Mouse (Mus musculus) embryonic facial prominence, embryonic 11.5 days (tissue): ENCODE results near the gene Wnt6. TPM values are rescaled to one million over a fixed set of nuclear protein-coding genes. Genes with fewer than 3 reads are reported as not detected.
A peak's percentile ranks its signal among the peaks of the same experiment; 100 is the strongest.

Source experiments
- ATAC-seq: fragments of 200-750 bp; cut with Nextera tagmentation; replicated peaks from 2 replicates; pipeline ENCODE4 v1.8.0; 2017; ENCODE audit warnings: low read depth; ENCODE audit not compliant: insufficient number of reproducible peaks, low FRiP score, low TSS enrichment
- DNase-seq: peaks from one replicate; pipeline ENCODE4 v3.0.0-alpha.2; 2015; ENCODE audit warnings: low spot score
- H3K27ac ChIP-seq: fragments of 300-500 bp; sonication (generic); replicated peaks from 2 replicates; pipeline ENCODE4 v1.5.1; 2014; ENCODE audit warnings: mild to moderate bottlenecking, low read depth, low read length, control low read depth
- H3K27me3 ChIP-seq: fragments of 300-500 bp; sonication (generic); 2 replicates; pipeline ENCODE4 v1.6.1; 2014; ENCODE audit warnings: mild to moderate bottlenecking, low read length, moderate library complexity, mixed read lengths; ENCODE audit not compliant: control insufficient read depth, insufficient read depth
- H3K36me3 ChIP-seq: fragments of 300-500 bp; sonication (generic); replicated peaks from 2 replicates; pipeline ENCODE4 v1.6.1; 2014; ENCODE audit warnings: low read depth, mild to moderate bottlenecking, low read length, moderate library complexity, mixed read lengths; ENCODE audit not compliant: control insufficient read depth, insufficient read depth
- H3K4me1 ChIP-seq: fragments of 300-500 bp; sonication (generic); 2 replicates; pipeline ENCODE4 v1.6.1; 2014; ENCODE audit warnings: low read length, mixed read lengths; ENCODE audit not compliant: control insufficient read depth, insufficient read depth
- H3K4me2 ChIP-seq: fragments of 300-500 bp; sonication (generic); 2 replicates; pipeline ENCODE4 v1.6.1; 2014; ENCODE audit warnings: low read depth, mild to moderate bottlenecking, control low read depth, low read length, moderate library complexity
- H3K4me3 ChIP-seq: fragments of 300-500 bp; sonication (generic); 2 replicates; pipeline ENCODE4 v1.5.1; 2014; ENCODE audit warnings: low read depth, low read length, control low read depth
- H3K9ac ChIP-seq: fragments of 300-500 bp; sonication (generic); replicated peaks from 2 replicates; pipeline ENCODE4 v1.6.1; 2014; ENCODE audit warnings: mild to moderate bottlenecking, control low read depth, low read length
- H3K9me3 ChIP-seq: fragments of 300-500 bp; sonication (generic); replicated peaks from 2 replicates; pipeline ENCODE4 v1.6.1; 2016; ENCODE audit warnings: mild to moderate bottlenecking, low read length, inconsistent platforms, mixed read lengths; ENCODE audit not compliant: control insufficient read depth
- WGBS: fragments of 180-500 bp; shearing (Covaris S2); extraction: QIAGEN DNeasy Blood & Tissue Kit; methylation state at CpG from one replicate; pipeline ENCODE4 v1.1.7; 2014; 5-methylcytosine and 5-hydroxymethylcytosine counted together
- polyA plus RNA-seq: library from polyadenylated mRNA; unstranded; fragments of >200 nt; fragmentation: Nextera tagmentation; extraction: Ambion mirVana; gene quantifications from 2 replicates; pipeline ENCODE4 v1.2.1, GENCODE M21; 2014

Wnt6 gene
- polyA plus RNA-seq, 1 experiment from 2014 or later, result 15.5 TPM

DNA sequence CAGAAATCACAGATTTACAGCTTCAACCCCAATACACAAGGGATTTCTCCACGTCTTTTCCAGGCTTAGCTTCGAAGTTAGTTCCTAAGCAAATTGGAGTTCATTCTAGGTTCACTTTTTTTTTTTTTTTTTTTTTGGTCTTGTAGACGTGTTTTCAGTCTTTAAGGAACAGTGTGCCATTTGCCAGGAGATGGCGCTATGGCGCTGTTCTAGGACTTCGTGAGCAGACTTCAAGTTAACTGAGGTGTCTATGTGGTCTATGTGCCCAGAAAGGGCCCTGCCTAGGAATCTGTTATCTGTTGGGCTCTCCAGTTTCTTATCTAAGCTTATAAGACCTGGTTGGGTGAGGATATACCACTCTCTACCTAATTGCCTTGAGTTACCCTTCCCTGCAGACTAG lies 8.6 kb upstream of the Wnt6 start:
- WGBS, result 3% methylated on average over 6 of the region's 6 CpGs
- ATAC-seq, result no peak
- H3K4me3 ChIP-seq, result no peak overlapping the region
- H3K27ac ChIP-seq, result no peak overlapping the region
- H3K4me2 ChIP-seq, result no peak overlapping the region
- no peak overlapping the region for H3K9ac ChIP-seq
- peak; percentile 89 for DNase-seq
- peaks cover 4% of the 10 kb centered on the region for H3K27me3 ChIP-seq
- no peaks in the 10 kb centered on the region for H3K4me1 ChIP-seq
- H3K36me3 ChIP-seq, result no peaks in the 10 kb centered on the region
- H3K9me3 ChIP-seq, result no peaks in the 10 kb centered on the region

DNA sequence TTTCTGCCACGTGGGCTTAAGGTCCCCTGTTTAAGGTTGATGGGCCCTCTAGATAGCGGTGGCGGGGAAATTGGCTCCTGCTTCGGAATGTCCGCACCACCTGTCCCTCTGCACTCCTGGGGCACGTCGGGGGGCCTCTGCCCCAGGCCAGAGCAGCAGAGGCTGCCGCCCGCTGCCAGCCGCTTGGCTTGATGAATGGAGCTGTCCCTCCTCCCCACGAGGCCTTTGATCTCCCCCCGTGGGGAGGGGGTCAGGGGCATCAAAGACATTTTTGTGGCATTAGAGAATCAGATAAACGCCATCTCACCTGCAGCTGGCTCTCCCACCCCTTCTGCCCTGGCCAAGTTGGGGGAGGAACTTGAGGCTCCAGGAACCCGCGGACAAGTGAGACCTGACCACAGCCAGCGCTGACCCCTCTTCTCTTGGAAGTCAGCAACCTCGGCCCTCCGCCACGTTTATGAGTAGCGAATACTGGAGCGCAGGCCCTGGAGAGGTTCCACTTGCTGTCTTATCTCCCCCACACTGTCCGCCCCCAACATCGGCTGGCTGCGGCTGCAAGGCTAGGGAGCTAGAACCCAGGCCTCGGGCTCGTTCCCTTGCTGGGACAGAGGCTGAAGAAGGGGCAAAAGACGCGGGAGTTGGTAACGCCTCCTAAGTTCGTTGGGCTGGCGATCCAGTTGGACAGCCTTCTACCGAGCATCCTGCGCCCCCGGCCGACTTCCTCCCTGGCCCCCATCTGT lies 795 bp upstream of the Wnt6 start:
- Histone ChIP-seq H3K4me3 (peak overlapping the region; percentile 45), H3K4me2 (peak overlapping the region; percentile 88), H3K9ac (no peak overlapping the region), H3K27ac (no peak overlapping the region), H3K9me3 (no peaks in the 10 kb centered on the region), H3K4me1 (peaks cover 5% of the 10 kb centered on the region), H3K36me3 (no peaks in the 10 kb centered on the region), H3K27me3 (peaks cover 59% of the 10 kb centered on the region)
- WGBS, result 0% methylated on average over 35 of the region's 35 CpGs
- ATAC-seq, result no peak
- DNase-seq, result peak; percentile 35

DNA sequence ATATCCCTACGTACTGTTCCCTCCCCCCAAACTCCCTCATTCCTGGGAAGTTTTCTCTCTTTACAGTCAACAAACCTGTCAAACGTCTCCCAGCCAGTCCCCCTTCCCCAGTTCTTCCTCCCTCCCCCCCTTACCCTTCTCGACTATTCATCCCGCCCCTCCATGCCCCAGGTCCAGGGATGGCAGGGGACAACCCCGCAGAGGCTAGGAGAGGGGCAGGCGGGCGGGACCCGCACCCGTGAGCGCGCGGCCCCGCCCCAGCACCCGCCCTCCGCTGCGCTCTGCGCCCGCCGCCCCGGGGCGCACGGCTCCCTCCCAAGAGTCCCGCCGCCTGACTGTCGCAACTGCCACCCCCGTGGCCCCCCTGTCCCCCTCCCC lies 236 bp upstream of the Wnt6 start:
- H3K36me3 ChIP-seq, result no peaks in the 10 kb centered on the region
- ATAC-seq, result 0 out of 2 replicates have a peak, but pooled peaks have one; percentile 30
- DNase-seq, result peak; percentile 35
- H3K9ac ChIP-seq, result peak overlapping the region; percentile 7
- H3K4me2 ChIP-seq, result peak overlapping the region; percentile 88
- peaks cover 60% of the 10 kb centered on the region for H3K27me3 ChIP-seq
- under 1% methylated on average over 15 of the region's 26 CpGs for WGBS
- H3K4me3 ChIP-seq, result peak overlapping the region; percentile 45
- no peak overlapping the region for H3K27ac ChIP-seq
- no peaks in the 10 kb centered on the region for H3K9me3 ChIP-seq
- peaks cover 8% of the 10 kb centered on the region for H3K4me1 ChIP-seq

DNA sequence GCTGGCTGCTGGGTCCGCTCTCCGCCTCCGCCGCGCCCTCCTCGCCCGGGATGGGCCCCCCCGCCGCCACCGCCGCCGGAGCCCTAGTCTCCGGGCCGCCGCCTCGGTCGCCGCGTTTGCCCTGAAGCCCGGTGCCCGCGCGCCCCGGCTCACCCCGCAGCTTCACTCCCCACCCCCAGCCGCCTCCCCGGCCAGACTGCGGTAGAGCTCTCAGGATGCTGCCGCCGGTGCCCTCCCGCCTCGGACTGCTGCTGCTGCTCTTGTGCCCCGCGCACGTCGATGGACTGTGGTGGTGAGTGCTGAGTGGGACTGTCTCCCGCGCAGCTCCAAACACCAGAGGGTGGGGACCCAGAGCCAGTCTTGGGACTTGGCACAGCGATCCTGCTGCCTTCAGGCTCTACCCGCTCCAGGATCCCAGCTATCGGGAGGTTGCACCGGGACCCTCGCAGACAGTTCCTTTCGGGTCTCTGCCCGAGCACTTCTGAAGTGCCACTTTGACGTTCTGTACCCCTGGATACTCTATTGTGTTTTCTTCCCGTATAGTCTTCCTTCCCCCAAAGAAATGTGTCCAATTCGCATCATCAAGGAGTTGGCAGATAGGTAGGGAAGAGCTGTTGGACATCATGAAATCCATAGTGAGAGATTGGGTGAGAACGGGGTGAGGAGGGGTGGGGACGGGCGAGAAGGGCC lies 384 bp downstream of the Wnt6 start:
- H3K36me3 ChIP-seq, result no peaks in the 10 kb centered on the region
- H3K9ac ChIP-seq, result peak overlapping the region; percentile 7; the same call in 1 of the 2 replicates
- DNase-seq (peak; percentile 35), ATAC-seq (no peak)
- H3K27ac ChIP-seq, result no peak overlapping the region
- H3K27me3 ChIP-seq, result peaks cover 60% of the 10 kb centered on the region
- peaks cover 8% of the 10 kb centered on the region for H3K4me1 ChIP-seq
- peak overlapping the region; percentile 45 for H3K4me3 ChIP-seq
- no peaks in the 10 kb centered on the region for H3K9me3 ChIP-seq
- whole genome bisulfite sequencing, result 1% methylated on average over 30 of the region's 51 CpGs
- H3K4me2 ChIP-seq, result peak overlapping the region; percentile 88

DNA sequence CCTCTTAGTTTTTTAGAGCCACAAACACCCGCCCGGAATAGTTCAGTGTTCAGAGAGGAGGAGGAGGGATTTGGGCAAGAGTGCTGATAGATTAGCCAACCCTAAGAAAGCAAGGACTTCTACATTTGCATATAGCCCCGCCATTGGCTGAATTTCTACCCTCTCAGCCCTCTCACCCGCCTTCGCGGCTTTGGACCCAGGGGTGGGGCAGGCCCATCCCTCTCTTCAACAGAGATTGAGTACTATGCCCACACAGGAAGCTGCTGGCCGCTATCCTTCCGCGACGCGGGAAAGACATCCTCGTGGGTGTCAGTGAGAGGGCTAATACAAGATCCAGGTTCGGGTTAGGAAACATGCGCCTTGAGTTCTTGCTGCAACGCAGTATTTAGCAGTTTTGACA lies 1.4 kb downstream of the Wnt6 start:
- H3K9me3 ChIP-seq, result no peaks in the 10 kb centered on the region
- H3K9ac ChIP-seq, result no peak overlapping the region
- no peaks in the 10 kb centered on the region for H3K36me3 ChIP-seq
- H3K27me3 ChIP-seq, result peaks cover 56% of the 10 kb centered on the region
- peak; percentile 88 for DNase-seq
- ATAC-seq, result peak; percentile 74
- peak overlapping the region; percentile 5; the same call in 1 of the 2 replicates for H3K4me3 ChIP-seq
- WGBS, result under 1% methylated on average over 15 of the region's 15 CpGs
- peaks cover 8% of the 10 kb centered on the region for H3K4me1 ChIP-seq
- H3K27ac ChIP-seq, result no peak overlapping the region
- no peak overlapping the region; the same call in 1 of the 2 replicates for H3K4me2 ChIP-seq

DNA sequence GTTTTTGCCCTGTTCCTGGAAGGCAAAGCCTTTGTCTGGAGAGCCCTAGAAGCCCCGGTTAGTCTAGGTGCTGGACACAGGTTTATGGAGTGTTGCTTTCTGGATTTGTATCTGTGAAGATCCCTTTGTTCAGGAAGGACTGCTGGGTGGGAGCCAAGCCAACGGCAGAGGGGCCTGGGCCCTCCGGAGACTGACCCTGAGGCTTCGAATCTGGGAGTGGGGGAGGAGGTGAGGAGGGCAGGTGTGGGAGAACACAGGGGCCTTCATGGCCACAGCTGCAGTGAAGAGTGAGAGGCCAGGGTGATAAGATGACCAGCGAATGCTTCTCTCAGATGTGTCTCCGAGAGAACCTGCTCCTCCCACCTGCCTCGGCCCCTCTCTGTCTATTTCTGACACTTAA lies 2.4 kb downstream of the Wnt6 start:
- ATAC-seq, result no peak
- DNase-seq, result no peak
- no peak overlapping the region for H3K4me3 ChIP-seq

DNA sequence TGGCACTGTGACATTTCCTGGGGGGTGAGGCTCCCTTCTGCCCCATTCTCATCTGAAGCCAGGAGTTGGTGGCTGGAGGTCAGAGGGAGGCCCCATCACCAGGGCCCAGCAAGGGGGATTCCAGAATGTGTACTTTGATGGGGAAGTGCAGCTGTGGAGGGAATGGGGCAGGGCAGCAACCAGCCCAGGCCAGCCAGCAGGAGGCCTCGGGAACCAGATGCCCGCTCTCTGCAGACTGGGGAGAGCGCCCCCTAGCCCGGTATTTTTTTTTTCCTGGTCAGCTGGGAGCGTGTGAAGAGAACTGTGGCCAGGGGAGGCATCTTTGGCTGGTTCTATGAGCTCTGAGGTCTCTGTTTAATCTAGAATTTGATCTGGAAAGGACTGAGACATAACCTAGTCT lies 4.1 kb downstream of the Wnt6 start:
- no peak overlapping the region for H3K4me2 ChIP-seq
- H3K9ac ChIP-seq, result no peak overlapping the region
- no peaks in the 10 kb centered on the region for H3K36me3 ChIP-seq
- no peak for ATAC-seq
- peak; percentile 44 for DNase-seq
- no peaks in the 10 kb centered on the region for H3K9me3 ChIP-seq
- H3K27me3 ChIP-seq, result peaks cover 43% of the 10 kb centered on the region
- peaks cover 8% of the 10 kb centered on the region for H3K4me1 ChIP-seq
- no peak overlapping the region for H3K4me3 ChIP-seq
- WGBS, result 6% methylated on average over 5 of the region's 5 CpGs
- no peak overlapping the region for H3K27ac ChIP-seq

More for the DNA sequence above, 2.4 kb downstream of the Wnt6 start:
- Histone ChIP-seq H3K9me3 (no peaks in the 10 kb centered on the region), H3K4me2 (no peak overlapping the region), H3K27me3 (peaks cover 54% of the 10 kb centered on the region), H3K27ac (no peak overlapping the region), H3K4me1 (peaks cover 8% of the 10 kb centered on the region), H3K36me3 (no peaks in the 10 kb centered on the region), H3K9ac (no peak overlapping the region)
- WGBS, result 16% methylated on average over 7 of the region's 7 CpGs

DNA sequence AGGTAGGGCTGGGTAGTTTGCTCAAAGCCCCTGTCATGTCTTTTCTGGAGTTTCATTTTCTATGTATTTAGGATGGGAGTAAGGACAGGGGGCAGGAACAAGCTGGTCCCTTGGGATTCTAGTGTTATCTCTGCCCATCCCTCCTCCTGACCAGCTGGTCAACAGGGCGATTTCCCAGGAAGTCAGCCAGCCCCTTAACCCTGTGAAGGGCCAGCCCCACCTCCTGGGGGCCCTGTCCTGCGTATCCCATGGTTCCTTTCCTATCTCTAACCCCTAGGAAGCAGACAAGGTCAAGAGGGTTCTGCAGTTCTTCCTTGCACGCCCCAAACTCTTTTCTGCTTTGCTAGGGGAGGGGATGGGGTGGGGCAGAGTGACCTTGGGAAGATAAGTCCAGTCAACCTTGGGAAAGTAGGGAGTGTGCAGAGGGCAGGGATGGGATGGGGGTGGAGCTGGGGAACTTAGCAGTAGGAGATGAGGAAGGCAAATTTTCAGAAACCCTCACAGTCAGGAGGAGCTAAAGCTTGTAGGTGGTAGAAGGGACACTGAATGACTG lies 7.3 kb downstream of the Wnt6 start:
- H3K36me3 ChIP-seq, result no peaks in the 10 kb centered on the region
- H3K9me3 ChIP-seq, result no peaks in the 10 kb centered on the region
- 39% methylated on average over 3 of the region's 3 CpGs for WGBS
- no peak overlapping the region for H3K4me2 ChIP-seq
- H3K4me1 ChIP-seq, result peaks cover 8% of the 10 kb centered on the region
- H3K27ac ChIP-seq, result no peak overlapping the region
- no peak overlapping the region for H3K4me3 ChIP-seq
- H3K9ac ChIP-seq, result no peak overlapping the region
- H3K27me3 ChIP-seq, result peaks cover 53% of the 10 kb centered on the region
- ATAC-seq (no peak), DNase-seq (no peak)
